Comparison of ENCODE assay signal across 11 mouse cellular contexts in the genomic region with DNA sequence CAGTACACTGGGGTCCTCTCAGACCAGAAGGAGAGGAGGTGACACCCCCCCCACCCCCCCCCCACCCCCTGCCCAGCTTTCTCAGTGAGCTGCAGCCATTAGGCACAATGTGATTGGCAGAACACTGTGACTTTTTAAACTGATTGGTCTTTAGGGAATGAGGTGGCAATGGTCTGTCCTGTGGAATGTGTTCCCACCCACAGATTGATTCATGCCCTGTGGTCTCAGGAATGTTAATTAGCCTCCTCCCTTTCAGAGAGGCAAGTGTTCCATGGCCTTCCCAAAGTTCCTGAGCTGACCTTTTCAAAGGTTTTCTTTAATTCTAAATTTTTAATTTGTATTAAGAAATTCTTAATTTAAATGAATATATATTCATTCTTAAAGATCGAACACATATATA.
"Had no signal": no experiment of that assay in that cellular context is flagged by ENCODE, and none has a peak within 500 bp of the region (broad histone marks: within the 10 kb centered on the region; RNA-seq: fewer than 3 reads in every experiment).

No protein-coding gene starts in this region.

- DNase-seq: kidney, adult 2 months; kidney, postnatal 36 days; layer of hippocampus, adult 9-11 months; liver; liver, embryonic 13.5 days; liver, postnatal 0 days; lung, postnatal 14 days; right cerebral cortex, postnatal 14 days; thymus, adult 2 months; thymus, postnatal 4 days had no signal

- ATAC-seq: liver, postnatal 0 days; midbrain, embryonic 15.5 days had no signal
